Mouse (Mus musculus): ENCODE data around the gene Fn3k. TPM values are rescaled to one million over a fixed set of nuclear protein-coding genes. Genes with fewer than 3 reads are reported as not detected.

Fn3k gene
- total RNA-seq (2023) = under 1 TPM in 1 of 2 experiments, not detected in 1; 0.52 TPM

DNA sequence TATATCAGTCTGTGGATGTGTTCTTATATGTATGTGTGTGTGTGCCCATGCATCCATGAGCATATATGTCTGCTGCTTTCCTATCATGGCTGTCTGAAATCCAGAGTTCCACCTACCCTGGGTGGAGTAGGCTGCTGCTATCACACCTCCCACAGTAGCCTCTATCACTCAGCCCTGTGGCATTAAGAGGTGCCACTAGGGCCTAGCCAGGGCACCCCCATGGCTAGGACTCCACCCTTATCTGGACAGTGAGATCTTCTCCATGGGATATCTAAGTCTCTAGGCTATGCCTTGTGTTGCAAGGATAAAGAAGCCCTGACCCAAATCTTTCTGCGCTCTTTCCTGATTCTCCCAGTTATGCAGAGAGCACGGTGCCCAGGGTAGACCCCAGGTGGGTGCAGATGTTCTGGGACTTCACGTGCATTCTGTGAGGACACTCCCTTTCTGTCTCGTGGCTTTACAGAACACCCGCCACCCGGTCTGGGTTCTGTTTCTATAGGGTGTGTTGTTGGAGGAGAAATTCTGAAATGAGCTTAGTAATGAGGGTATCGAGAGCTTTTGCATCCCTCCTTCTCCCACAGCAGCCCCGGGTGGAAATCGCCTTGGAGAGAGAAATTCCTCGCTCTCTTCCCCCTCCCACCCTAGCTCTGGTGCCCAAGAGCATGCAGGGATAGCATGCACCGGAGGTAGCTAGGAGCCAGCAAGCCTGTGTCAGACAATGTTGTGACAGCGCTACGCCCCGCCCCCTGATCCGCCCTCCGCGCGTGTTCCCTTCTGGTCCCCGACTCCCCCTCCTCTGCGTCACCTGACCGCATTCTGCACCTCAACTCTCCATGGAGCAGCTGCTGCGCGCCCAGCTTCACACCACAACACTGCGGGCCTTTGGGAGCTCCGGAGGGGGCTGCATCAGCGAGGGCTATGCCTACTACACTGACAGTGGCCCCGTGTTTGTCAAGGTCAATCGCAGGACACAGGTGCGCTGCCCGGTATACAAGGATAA is at the start of gene Fn3k:
TSS of gene Fn3k (plus strand) at position 758 of the 1,000 bp plus-strand sequence.

DNA sequence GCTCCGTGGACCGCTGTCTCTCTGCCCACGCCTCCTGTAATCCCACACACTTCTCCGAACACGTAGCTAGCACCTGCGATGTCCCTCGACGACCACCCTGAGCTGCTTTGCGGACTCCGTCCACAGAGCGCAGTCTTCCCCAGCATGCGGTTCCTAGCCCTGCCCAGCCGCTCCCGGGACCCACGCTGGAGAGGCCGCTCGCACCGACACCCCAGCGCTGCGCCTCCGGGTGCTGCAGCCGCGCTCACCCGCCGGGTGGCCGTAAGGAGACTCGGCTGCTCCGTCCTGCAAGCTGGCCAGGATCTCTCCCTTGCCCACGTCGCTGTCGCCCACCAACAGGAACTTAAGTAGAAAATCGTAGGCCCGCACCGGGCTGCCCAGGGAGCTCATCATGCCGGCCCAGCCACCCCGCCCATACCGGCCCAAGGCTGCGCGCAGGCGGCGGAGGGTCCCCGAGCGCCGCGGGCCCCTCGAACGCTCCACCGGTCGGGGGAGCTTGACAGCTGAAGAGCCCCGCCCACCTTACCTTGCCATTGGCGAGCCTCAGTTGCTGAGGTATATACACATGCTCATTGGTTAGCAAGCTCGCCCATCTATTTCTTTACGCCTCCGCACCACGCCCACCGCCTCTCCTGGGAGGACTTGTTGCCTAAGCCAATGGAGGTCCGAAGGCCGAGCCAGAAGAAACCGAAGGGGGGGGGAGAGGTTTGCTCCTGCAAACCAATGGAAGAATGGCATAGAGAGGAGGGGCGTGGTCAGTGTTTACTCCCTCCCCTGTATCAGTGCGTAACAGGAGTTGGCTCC is 46.8 kb upstream of the Fn3k start, which contains the start of gene Rab40b:
TSS of gene Rab40b (minus strand) at position 502 of the 804 bp plus-strand sequence.

DNA sequence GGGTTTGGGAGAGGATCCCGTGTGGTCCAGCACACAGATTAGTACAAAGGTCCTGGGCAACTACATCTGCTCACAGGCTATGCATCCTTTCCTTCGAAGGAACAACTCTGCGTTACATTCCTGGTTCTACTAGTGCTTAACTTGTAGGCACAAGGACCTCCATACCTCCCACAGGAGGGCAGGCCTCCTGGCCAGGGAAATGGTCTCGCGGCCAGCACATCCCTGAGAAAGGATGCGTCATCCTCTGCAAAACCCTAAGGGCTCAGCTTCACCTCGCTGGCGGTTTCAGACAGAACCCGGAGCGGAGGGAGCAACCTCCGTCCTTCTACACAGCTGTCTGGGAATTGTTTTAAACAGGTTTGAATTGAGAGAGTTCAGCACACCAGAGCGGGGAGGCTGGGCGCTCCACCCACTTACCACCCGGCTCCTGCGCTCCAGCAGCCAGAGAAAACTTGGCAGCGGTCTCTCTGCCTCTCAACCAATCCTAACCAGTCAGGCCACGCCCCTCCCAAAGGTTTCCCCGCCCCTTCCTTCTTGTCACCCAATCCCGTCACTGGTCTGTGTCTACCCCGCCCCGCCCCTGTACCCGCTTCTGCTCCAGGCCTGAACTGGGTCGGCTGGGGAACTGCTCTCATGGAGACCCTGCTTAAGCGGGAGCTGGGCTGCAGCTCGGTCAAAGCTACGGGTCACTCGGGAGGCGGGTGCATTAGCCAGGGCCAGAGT is 13.7 kb upstream of the Fn3k start, which contains the start of gene Fn3krp:
TSS of gene Fn3krp (plus strand) at position 572 of the 723 bp plus-strand sequence.

DNA sequence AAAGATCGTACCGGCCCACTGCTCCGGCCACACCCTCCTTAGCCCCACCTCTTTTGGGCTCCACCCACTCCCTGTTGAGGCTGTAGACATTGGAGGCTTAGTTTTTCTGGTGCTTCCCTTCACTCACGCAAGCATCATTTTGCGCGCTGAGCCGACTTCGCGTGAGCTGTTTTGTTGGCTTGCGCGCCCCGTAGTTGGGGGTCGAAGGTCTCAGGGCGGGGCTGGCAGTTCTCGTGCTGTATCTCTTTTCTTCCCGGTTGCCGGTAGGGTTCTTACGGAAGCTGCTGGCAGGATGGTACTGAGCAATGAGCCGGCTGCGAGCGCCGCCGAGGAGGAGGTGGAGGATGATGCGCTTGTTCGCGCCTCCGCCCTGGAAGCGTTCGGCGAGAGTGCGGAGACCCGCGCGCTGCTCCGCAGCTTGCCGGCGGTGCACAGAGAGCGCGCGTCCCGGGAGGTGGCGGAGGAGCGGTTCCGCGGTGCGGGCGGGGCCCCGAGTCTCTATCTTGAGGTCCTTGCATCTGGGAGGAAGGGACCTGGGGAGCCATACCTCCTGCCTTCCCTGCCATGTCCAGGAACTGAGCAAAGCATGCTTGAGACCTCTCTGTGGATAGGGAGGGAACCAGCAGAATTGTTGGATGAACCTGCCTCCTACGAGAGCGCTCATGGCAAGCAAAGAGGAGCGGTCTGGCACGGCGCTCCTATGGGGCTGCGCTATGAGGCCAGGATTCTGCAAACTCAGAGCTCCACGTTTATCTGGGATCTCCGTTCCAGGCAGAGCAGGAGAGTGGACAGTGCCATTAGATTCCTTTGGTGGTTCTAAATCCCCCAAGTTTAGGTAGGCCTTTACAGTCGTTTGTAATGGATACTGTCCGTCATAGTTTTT is 17.3 kb downstream of the Fn3k start, which contains the start of gene Tbcd:
TSS of gene Tbcd (plus strand) at position 197 of the 883 bp plus-strand sequence.

Other genes starting within 250 kb of the Fn3k start
- gene Hexdc, start 230.5 kb upstream of the Fn3k start, total RNA-seq (2023) = 1 to 10 TPM; 5.2 to 5.6 TPM
- gene Ogfod3, start 230.2 kb upstream of the Fn3k start, total RNA-seq (2023) = 1 to 10 TPM; 5.0 to 7.0 TPM
- 10 to 100 TPM; 78.0 to 81.9 TPM for gene Cybc1, start 205.6 kb upstream of the Fn3k start, total RNA-seq (2023)
- gene Narf, start 197.7 kb upstream of the Fn3k start, total RNA-seq (2023) = 10 to 100 TPM; 26.4 to 33.7 TPM
- 10 to 100 TPM; 29.2 to 33.9 TPM for gene Foxk2, start 174.9 kb upstream of the Fn3k start, total RNA-seq (2023)
- 10 to 100 TPM; 64.2 to 71.9 TPM for gene Wdr45b, start 80.5 kb upstream of the Fn3k start, total RNA-seq (2023)
- gene Rab40b, start 46.7 kb upstream of the Fn3k start, total RNA-seq (2023) = not detected
- gene Fn3krp, start 13.5 kb upstream of the Fn3k start, total RNA-seq (2023) = 1 to 10 TPM; 4.5 to 6.2 TPM
- gene Tbcd, start 17.0 kb downstream of the Fn3k start, total RNA-seq (2023) = 10 to 100 TPM; 26.7 to 27.5 TPM
- under 1 TPM in 1 of 2 experiments, not detected in 1; 0.15 TPM for gene Zfp750, start 84.4 kb downstream of the Fn3k start, total RNA-seq (2023)
- gene B3gntl1, start 238.2 kb downstream of the Fn3k start, total RNA-seq (2023) = 10 to 100 TPM; 13.0 to 15.1 TPM